ENCODE assay signal across 13 mouse cellular contexts in genomic region chr2:122125680-122126572, GRCm38 (mm10). TPM values are rescaled to one million over a fixed set of nuclear protein-coding genes. Genes with fewer than 3 reads are reported as not detected.
A peak's percentile ranks its signal among the peaks of the same experiment; 100 is the strongest.
DNase-seq lines count a peak whose midpoint lies in the region; ATAC-seq and TF ChIP-seq lines count a peak whose summit lies in the region.
"Had no signal": no experiment of that assay in that cellular context is flagged by ENCODE, and none has a peak within 500 bp of the region (broad histone marks: within the 10 kb centered on the region; RNA-seq: fewer than 3 reads in every experiment).

No protein-coding gene starts in this region.

- no peaks in the 10 kb centered on the region for H3K79me2 ChIP-seq in C2C12 (ENCODE audit: control insufficient read depth, insufficient read depth)

- no peak overlapping the region for H3K4me2 ChIP-seq in forebrain, postnatal 0 days (ENCODE audit: low read depth)
- H3K4me2 ChIP-seq: hindbrain, embryonic 12.5 days had no signal

- WGBS in forebrain, postnatal 0 days: 57% methylated on average over 12 of the region's 12 CpGs
- 55% methylated on average over 12 of the region's 12 CpGs for WGBS in lung, adult 2 months

- H3K4me3 ChIP-seq in C2C12 (ENCODE audit: insufficient read depth, poor library complexity, severe bottlenecking): no peak overlapping the region
- no peak overlapping the region for H3K4me3 ChIP-seq in forebrain, postnatal 0 days (ENCODE audit: low read depth, low read length)
- H3K4me3 ChIP-seq in lung, adult 2 months (replicated peaks; ENCODE audit: extremely low read depth, low read depth, low read length): no peak overlapping the region
- H3K4me3 ChIP-seq: hindbrain, embryonic 12.5 days had no signal

- no peak overlapping the region for H3ac ChIP-seq in C2C12 (ENCODE audit: control insufficient read depth, insufficient read length, low read depth)

- H3K36me3 ChIP-seq in C2C12 (ENCODE audit: control insufficient read depth, insufficient read depth): no peaks in the 10 kb centered on the region
- H3K36me3 ChIP-seq in forebrain, postnatal 0 days (ENCODE audit: insufficient read depth): no peaks in the 10 kb centered on the region
- H3K36me3 ChIP-seq: hindbrain, embryonic 12.5 days had no signal

- no peak for TF ChIP-seq POLR2A in lung, adult 2 months (IDR thresholded peaks at IDR 0.05; ENCODE audit: borderline replicate concordance, extremely low read depth, low read depth, low read length)

- H3K9ac ChIP-seq in forebrain, postnatal 0 days: no peak overlapping the region
- H3K9ac ChIP-seq: hindbrain, embryonic 12.5 days had no signal

- no peaks in the 10 kb centered on the region for H3K9me3 ChIP-seq in forebrain, postnatal 0 days (ENCODE audit: low read length)
- H3K9me3 ChIP-seq: hindbrain, embryonic 12.5 days had no signal

- H3K27me3 ChIP-seq in C2C12 (ENCODE audit: control insufficient read depth, insufficient read depth, insufficient read length): no peaks in the 10 kb centered on the region
- no peaks in the 10 kb centered on the region for H3K27me3 ChIP-seq in forebrain, postnatal 0 days (ENCODE audit: insufficient read depth, low read length)

- DNase-seq in ES-CJ7 (ENCODE audit: low read depth, low spot score): peak; percentile 55
- DNase-seq in forebrain, postnatal 0 days: no peak
- DNase-seq in lung, adult 2 months: no peak
- DNase-seq in cerebellum, adult 11 months: no peak
- DNase-seq in gastrocnemius, adult 8-10 months (ENCODE audit: low spot score in 2 of 2): no peak
- DNase-seq: lung, postnatal 10 days had no signal

- peak; percentile 38 to 55 for ATAC-seq in hematopoietic stem cell, adult 5-6 weeks (replicated peaks in 1 of 2; ENCODE audit: insufficient read depth in 1 of 2, low FRiP score in 2 of 2, low TSS enrichment in 1 of 2, low read depth in 1 of 2, poor library complexity in 2 of 2, severe bottlenecking in 2 of 2)
- ATAC-seq in megakaryocyte-erythroid progenitor cell, adult 5-6 weeks (replicated peaks; ENCODE audit: low FRiP score, low TSS enrichment, poor library complexity, severe bottlenecking): peak; percentile 84
- ATAC-seq in forebrain, postnatal 0 days: no peak

- H3K79me3 ChIP-seq in C2C12 (ENCODE audit: low read depth): no peaks in the 10 kb centered on the region

- no peak overlapping the region for H3K27ac ChIP-seq in forebrain, postnatal 0 days (ENCODE audit: low read depth, low read length)
- H3K27ac ChIP-seq: hindbrain, embryonic 12.5 days; kidney, postnatal 0 days had no signal

- no peak for TF ChIP-seq CTCF in C2C12 (IDR thresholded peaks at IDR 0.05; ENCODE audit: control insufficient read depth, insufficient read depth, insufficient read length)
- no peak for TF ChIP-seq CTCF in forebrain, postnatal 0 days (IDR thresholded peaks at IDR 0.05; ENCODE audit: low read depth)
- TF ChIP-seq CTCF in lung, adult 2 months (IDR thresholded peaks at IDR 0.05; ENCODE audit: insufficient read depth, low read length): no peak

- H3K4me1 ChIP-seq in forebrain, postnatal 0 days (ENCODE audit: insufficient read depth): no peaks in the 10 kb centered on the region
- no peaks in the 10 kb centered on the region; the same call in 1 of the 2 replicates for H3K4me1 ChIP-seq in lung, adult 2 months (ENCODE audit: control insufficient read depth, insufficient read depth, low read length)
- H3K4me1 ChIP-seq: hindbrain, embryonic 12.5 days had no signal

TF ChIP-seq in C2C12, 6 proteins besides CTCF, POLR2A, EP300 and RAD21:
- TF ChIP-seq MYOD1 (IDR thresholded peaks at IDR 0.05; ENCODE audit: control insufficient read depth, insufficient read length, low read depth) (peak; percentile 58), USF1 (IDR thresholded peaks at IDR 0.05; ENCODE audit: low read depth) (no peak)
TF ChIP-seq in C2C12: peak in this region for 1.

RNA-seq across cellular contexts. Expression of gene Spg11, which starts 7.7 kb away (rescaled TPM):
- polyA plus RNA-seq in C2C12 (2012; fragmentation: generic; extraction: Trizol): 4.2 TPM
- total RNA-seq in hematopoietic stem cell, adult 5-6 weeks (2017): 13.6 and 16.4 TPM in 2 replicates
- total RNA-seq in megakaryocyte-erythroid progenitor cell, adult 5-6 weeks (2014; fragmentation: Nextera tagmentation): 9.8 and 13.1 TPM in 2 replicates
- 9.8 and 11.7 TPM in 2 replicates for total RNA-seq in megakaryocyte-erythroid progenitor cell, adult 5-6 weeks (2017)
- 18.3 and 22.7 TPM in 2 replicates for total RNA-seq in forebrain, postnatal 0 days (2014; rRNA removed)
- polyA plus RNA-seq in forebrain, postnatal 0 days (2015; fragmentation: Nextera tagmentation; extraction: Ambion mirVana): 2.7 and 4.5 TPM in 2 replicates
- polyA plus RNA-seq in lung, adult 2 months (2012; rRNA removed): 7.4 and 9.2 TPM in 2 replicates
- 1 to 10 TPM; 5.4 to 6.4 (median 6.1) TPM for total RNA-seq in gastrocnemius, adult 8-10 months (2022)

RNA-seq across cellular contexts. Expression of gene B2m, which starts 21.6 kb away (rescaled TPM):
- 215 TPM for polyA plus RNA-seq in C2C12 (2012; fragmentation: generic; extraction: Trizol)
- total RNA-seq in hematopoietic stem cell, adult 5-6 weeks (2017): 3,422 and 3,507 TPM in 2 replicates
- 1,448 and 1,509 TPM in 2 replicates for total RNA-seq in megakaryocyte-erythroid progenitor cell, adult 5-6 weeks (2014; fragmentation: Nextera tagmentation)
- total RNA-seq in megakaryocyte-erythroid progenitor cell, adult 5-6 weeks (2017): 1,672 and 1,891 TPM in 2 replicates
- 46.6 and 90.7 TPM in 2 replicates for total RNA-seq in forebrain, postnatal 0 days (2014; rRNA removed)
- polyA plus RNA-seq in forebrain, postnatal 0 days (2015; fragmentation: Nextera tagmentation; extraction: Ambion mirVana): 152 and 178 TPM in 2 replicates
- 1,104 and 1,411 TPM in 2 replicates for polyA plus RNA-seq in lung, adult 2 months (2012; rRNA removed)
- 100 to 1,000 TPM in 1 of 4 experiments, 10 to 100 TPM in 3; 54.2 to 107 (median 77.1) TPM for total RNA-seq in gastrocnemius, adult 8-10 months (2022)

RNA-seq across cellular contexts. Expression of gene Trim69, which starts 34.6 kb away (rescaled TPM):
- polyA plus RNA-seq in C2C12 (2012; fragmentation: generic; extraction: Trizol): 0.06 TPM
- not detected in 2 replicates for total RNA-seq in hematopoietic stem cell, adult 5-6 weeks (2017)
- not detected in 2 replicates for total RNA-seq in megakaryocyte-erythroid progenitor cell, adult 5-6 weeks (2014; fragmentation: Nextera tagmentation)
- total RNA-seq in megakaryocyte-erythroid progenitor cell, adult 5-6 weeks (2017): 0.76 and 1.1 TPM in 2 replicates
- total RNA-seq in forebrain, postnatal 0 days (2014; rRNA removed): not detected in 2 replicates
- not detected in 2 replicates for polyA plus RNA-seq in forebrain, postnatal 0 days (2015; fragmentation: Nextera tagmentation; extraction: Ambion mirVana)
- 0.08 TPM in 1 of 2 replicates, not detected in the other for polyA plus RNA-seq in lung, adult 2 months (2012; rRNA removed)
- total RNA-seq in gastrocnemius, adult 8-10 months (2022): not detected
- total RNA-seq: gastrocnemius, postnatal 4 days had no signal
- polyA plus RNA-seq: cortical plate, adult 2 months; hindbrain, embryonic 12.5 days; kidney, postnatal 0 days had no signal

Comparison
In these comparisons a context has a peak if more than half of its experiments do, and no peak if none do; other contexts are left out.
1. RNA of gene B2m, which starts 21.6 kb away (total RNA-seq): 3,422 to 3,507 TPM in hematopoietic stem cell, adult 5-6 weeks and 1,448 to 1,891 TPM in megakaryocyte-erythroid progenitor cell, adult 5-6 weeks; 46.6 to 90.7 TPM in forebrain, postnatal 0 days and 54.2 to 107 TPM in gastrocnemius, adult 8-10 months; every median in the first group is over 10 times any median in the second.